Mouse (Mus musculus) retina, postnatal 1 day (tissue): ENCODE measurements at regions not wholly inside any gene's neighbourhood (a gene's known extent, or its start where the extent isn't known, plus 50 kb on each side); places are given as distances from the start of the nearest gene placed in this dataset.
"Not testable (repeated sequence)": the region's sequence is repeated elsewhere in the genome, so short reads cannot be mapped to it uniquely, and the experiment has no call there.

ENCODE experiments used
- DNase-seq: peaks from one replicate; pipeline ENCODE4 v3.0.0-alpha.2; 2012

- no peak for DNase-seq
These were observed 56.8 kb downstream of the Sox1 start for GRCm38 (mm10) chr8:12451857-12452256.

GRCm38 (mm10) chr8:12455376-12455775, 60.3 kb downstream of the Sox1 start:
- DNase-seq, result not testable (repeated sequence)

GRCm38 (mm10) chr8:12456326-12456725, 61.2 kb downstream of the Sox1 start:
- DNase-seq, result no peak

GRCm38 (mm10) chr8:12457015-12457414, 61.9 kb downstream of the Sox1 start:
- no peak for DNase-seq

GRCm38 (mm10) chr8:12466845-12467244, 71.8 kb downstream of the Sox1 start:
- no peak for DNase-seq

- DNase-seq, result peak; percentile 36
These were observed 72.6 kb downstream of the Sox1 start for GRCm38 (mm10) chr8:12467386-12468326.

- peak; percentile 49 for DNase-seq
These were observed 82.6 kb downstream of the Sox1 start for GRCm38 (mm10) chr8:12477449-12478401.

GRCm38 (mm10) chr8:12481918-12482317, 86.8 kb downstream of the Sox1 start:
- DNase-seq, result peak; percentile 92

- no peak for DNase-seq
These were observed 88.5 kb downstream of the Sox1 start for GRCm38 (mm10) chr8:12483551-12483950.

- DNase-seq, result no peak
These were observed 87.5 kb upstream of the Spaca7 start for GRCm38 (mm10) chr8:12485326-12485725.

GRCm38 (mm10) chr8:12486331-12487061, 86.3 kb upstream of the Spaca7 start:
- DNase-seq, result peak; percentile 84

GRCm38 (mm10) chr8:12487201-12487600, 85.6 kb upstream of the Spaca7 start:
- DNase-seq, result peak; percentile 72

- no peak for DNase-seq
These were observed 83.6 kb upstream of the Spaca7 start for GRCm38 (mm10) chr8:12489194-12489593.

- no peak for DNase-seq
These were observed 81.4 kb upstream of the Spaca7 start for GRCm38 (mm10) chr8:12491472-12491871.

- DNase-seq, result no peak
These were observed 80.4 kb upstream of the Spaca7 start for GRCm38 (mm10) chr8:12492461-12492860.

- DNase-seq, result no peak
These were observed 78.3 kb upstream of the Spaca7 start for GRCm38 (mm10) chr8:12494559-12494958.

- DNase-seq, result no peak
These were observed 75.4 kb upstream of the Spaca7 start for GRCm38 (mm10) chr8:12497420-12497819.

GRCm38 (mm10) chr8:12499658-12500057, 73.2 kb upstream of the Spaca7 start:
- DNase-seq, result no peak

- no peak for DNase-seq
These were observed 72.5 kb upstream of the Spaca7 start for GRCm38 (mm10) chr8:12500291-12500690.

- no peak for DNase-seq
These were observed 71.0 kb upstream of the Spaca7 start for GRCm38 (mm10) chr8:12501824-12502223.

GRCm38 (mm10) chr8:12502321-12502775, 70.5 kb upstream of the Spaca7 start:
- peak; percentile 66 for DNase-seq

- DNase-seq, result no peak
These were observed 70.0 kb upstream of the Spaca7 start for GRCm38 (mm10) chr8:12502856-12503255.

- DNase-seq, result no peak
These were observed 69.5 kb upstream of the Spaca7 start for GRCm38 (mm10) chr8:12503344-12503743.
